Mouse (Mus musculus): ENCODE measurements around the gene Cldn12. TPM values are rescaled to one million over a fixed set of nuclear protein-coding genes. Genes with fewer than 3 reads are reported as not detected.

Cldn12 gene
- 20.1 and 21.6 TPM in 2 replicates for polyA plus RNA-seq (2012; rRNA removed)

DNA sequence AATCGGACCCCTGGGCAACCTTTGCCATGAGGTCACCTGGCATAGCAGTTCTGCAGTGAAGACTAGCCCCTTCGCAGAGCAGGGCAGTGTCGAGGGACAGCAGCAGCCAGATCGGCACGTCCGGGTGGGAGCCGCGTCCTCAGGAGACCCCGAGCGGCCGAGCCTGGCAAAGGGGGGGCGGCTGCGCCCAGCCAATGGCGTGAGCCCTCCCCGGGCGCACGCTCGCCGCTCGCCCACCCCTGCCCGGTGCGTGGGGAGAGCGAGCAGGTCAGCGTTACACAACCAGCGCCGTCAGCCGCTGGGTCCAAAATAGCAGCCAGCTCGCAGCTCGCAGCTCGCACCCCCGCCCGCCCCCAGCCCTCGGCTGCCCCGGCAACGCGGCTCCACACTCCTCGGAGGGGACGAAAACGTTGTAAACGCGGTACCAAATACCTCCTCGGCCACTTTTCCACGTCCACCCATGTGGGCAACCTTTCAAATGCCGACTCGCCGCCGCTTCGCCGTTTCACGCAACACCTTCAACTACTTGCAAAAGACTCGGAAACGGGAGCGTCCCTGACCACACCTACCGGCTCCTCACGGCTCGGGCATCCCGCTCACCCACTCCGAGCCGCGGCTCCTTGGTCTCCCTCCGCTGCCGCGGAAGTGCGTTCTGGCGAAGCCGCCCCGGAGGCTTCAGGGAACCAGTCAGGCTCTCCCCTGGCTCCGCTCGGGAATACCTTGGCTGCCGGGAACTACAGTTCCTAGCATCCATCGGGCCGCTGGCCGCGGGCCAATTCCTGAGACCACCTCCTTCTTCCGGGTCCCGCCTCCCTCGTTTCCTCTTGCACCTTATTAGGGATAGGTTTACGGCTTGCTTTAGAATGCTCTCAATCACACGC lies at the start of gene Cldn12:
TSS of gene Cldn12 (minus strand) at position 763 of the 881 bp plus-strand sequence.

DNA sequence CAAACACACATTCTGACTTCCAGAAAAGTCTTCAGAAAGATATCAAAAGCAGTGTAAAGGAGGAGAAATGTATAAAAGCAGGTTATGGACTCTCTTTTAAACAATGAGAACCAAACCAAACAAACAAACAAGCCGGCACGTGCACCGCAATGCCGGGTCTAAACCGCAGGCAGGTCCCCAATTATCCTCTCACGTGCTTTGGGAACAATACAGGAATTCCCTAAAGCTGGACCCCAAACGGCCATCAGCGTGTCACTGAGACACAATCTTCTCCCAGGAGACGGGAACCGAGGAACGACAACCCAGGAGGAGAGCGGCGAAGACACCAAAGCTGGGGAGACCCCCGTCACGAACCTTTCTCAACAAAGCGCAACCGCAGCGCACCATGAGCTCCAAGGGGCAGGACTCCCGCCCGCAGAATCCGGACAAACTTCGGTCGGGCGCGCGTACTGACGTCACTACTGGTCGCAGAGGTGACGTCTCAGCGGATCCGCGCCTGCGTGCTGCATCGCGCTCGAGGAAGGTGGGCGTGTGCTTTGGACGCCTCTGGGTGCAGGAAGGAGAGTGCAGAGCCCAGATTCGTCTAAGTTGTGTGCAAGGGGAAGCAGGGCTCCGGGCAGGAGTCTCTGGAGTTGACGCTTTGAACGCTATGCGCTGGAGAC lies 44.5 kb upstream of the Cldn12 start, which contains the start of gene Gtpbp10:
TSS of gene Gtpbp10 (minus strand) at position 460 of the 662 bp plus-strand sequence.

DNA sequence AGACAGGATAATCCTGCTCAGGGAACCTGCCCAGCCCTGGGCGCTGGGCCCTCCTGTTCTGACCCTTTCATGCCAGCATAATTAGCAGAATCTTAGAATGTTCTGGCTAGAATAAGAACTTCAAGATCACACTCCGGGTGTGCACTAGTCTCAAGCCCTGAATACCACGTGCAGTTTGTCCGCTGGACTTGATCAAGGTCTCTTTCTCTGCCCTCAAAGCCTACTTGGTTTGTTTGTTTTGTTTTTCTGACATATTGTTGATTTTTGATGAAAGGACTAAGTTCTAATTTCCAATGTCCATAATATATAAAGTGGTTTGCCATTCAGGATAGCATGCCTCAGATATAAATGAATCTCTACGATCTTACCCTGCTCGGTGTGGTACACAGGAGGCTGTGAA lies 35.7 kb downstream of the Cldn12 start, which contains the start of gene 1700015F17Rik:
TSS of gene 1700015F17Rik (minus strand) at position 101 of the 400 bp plus-strand sequence.

Other genes with a start within 250 kb of the Cldn12 start
- 22.2 and 22.8 TPM in 2 replicates for gene Cdk14, start 94.6 kb downstream of the Cldn12 start, polyA plus RNA-seq (2012; rRNA removed)
- gene 1700015F17Rik, start 35.8 kb downstream of the Cldn12 start, polyA plus RNA-seq (2012; rRNA removed), result not detected in 2 replicates
- 19.7 and 21.4 TPM in 2 replicates for gene Gtpbp10, start 44.6 kb upstream of the Cldn12 start, polyA plus RNA-seq (2012; rRNA removed)
- gene Gm8773, start 58.8 kb upstream of the Cldn12 start, polyA plus RNA-seq (2012; rRNA removed), result 5.7 and 5.9 TPM in 2 replicates
- gene Cfap69, start 149.3 kb upstream of the Cldn12 start, polyA plus RNA-seq (2012; rRNA removed), result 13.3 and 14.8 TPM in 2 replicates
- gene Steap2, start 179.6 kb upstream of the Cldn12 start, polyA plus RNA-seq (2012; rRNA removed), result 2.8 and 4.0 TPM in 2 replicates
- 1.4 TPM in 2 replicates for gene Steap1, start 234.4 kb upstream of the Cldn12 start, polyA plus RNA-seq (2012; rRNA removed)

Data from central nervous system, embryonic 14 days (tissue).